Mouse (Mus musculus): ENCODE data around the gene Fam193b.

Gene Fam193b

DNA sequence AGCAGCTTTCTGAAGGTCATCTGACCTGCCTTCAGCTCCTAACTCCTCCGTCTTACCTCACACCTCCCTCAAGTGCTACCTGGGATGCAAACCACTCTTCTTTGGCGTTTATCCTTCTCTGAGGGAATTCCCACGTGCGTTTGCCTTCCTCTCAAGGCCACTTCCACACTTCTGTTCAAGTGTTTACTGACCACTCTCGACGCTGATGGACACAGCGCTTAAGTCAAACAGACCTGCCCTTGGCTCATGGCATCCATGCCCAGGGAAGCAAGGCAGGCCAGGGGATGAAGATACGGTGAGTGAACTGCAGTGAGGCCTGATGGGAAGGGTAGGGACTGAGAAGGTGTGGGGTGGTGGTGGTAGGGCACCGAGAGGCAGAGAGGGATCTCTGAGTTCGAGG, 70.3 kb downstream of the Fam193b start:
- no peak for DNase-seq (ENCODE audit: low spot score in 2 of 2)

DNA sequence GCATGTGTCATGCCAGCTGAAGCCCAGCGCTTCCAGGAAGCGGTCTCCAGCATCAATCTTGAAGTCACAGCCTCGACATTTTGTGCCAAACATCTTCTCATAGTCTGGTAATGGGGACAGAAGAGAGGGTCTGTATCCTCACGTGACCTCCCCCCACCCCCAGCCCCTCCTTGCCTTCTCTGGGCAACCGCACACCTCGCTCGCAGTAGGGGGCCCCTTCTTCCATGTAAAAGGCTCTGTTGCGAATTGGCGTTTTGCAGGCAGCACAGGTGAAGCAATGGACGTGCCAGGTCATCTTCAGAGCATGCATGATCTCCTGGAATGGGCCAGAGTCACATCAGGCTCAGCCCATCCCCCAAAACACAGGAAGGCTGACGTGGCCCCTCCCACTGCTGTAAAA, 72.0 kb downstream of the Fam193b start:
- DNase-seq (ENCODE audit: low spot score in 2 of 2), result no peak

DNA sequence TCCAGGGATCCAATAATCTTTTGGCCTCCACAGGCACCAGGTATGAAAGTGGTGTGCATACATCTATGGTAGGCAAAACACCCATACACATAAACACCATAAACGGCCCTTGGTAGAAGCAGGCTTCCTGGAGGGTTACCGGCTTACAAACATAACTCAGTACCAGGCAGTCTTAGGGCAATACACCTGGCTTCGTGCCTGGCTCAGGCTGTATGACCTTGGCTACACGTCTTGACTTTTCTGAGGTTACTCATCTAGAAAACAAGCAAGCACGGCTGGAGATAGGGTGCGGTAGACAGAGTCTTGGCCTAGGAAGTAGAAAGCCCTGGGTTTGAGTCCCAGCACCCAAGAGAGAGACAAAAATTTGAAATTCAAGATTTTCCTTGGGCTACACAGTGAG, 74.3 kb downstream of the Fam193b start:
- DNase-seq (ENCODE audit: low spot score in 2 of 2), result no peak

DNA sequence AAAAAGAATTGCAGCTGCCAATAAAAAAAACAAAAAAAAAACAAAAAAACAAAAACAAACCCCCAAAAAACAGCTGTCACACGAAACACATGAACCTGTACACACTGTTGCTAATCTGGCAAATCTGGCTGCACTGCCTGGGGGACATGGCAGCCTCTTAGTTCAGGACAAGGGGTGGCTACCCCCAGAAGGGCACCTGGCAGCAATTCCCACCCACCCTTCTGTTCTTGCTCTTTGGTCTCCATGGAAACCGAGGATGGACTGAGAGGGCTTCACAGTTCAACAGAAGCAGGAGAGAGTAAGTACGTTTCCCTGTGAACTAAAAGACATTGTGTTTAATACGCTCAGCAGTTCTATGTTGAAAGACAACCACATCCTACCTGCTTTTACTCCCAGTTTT, 75.2 kb downstream of the Fam193b start:
- DNase-seq (ENCODE audit: low spot score in 2 of 2), result no peak

DNA sequence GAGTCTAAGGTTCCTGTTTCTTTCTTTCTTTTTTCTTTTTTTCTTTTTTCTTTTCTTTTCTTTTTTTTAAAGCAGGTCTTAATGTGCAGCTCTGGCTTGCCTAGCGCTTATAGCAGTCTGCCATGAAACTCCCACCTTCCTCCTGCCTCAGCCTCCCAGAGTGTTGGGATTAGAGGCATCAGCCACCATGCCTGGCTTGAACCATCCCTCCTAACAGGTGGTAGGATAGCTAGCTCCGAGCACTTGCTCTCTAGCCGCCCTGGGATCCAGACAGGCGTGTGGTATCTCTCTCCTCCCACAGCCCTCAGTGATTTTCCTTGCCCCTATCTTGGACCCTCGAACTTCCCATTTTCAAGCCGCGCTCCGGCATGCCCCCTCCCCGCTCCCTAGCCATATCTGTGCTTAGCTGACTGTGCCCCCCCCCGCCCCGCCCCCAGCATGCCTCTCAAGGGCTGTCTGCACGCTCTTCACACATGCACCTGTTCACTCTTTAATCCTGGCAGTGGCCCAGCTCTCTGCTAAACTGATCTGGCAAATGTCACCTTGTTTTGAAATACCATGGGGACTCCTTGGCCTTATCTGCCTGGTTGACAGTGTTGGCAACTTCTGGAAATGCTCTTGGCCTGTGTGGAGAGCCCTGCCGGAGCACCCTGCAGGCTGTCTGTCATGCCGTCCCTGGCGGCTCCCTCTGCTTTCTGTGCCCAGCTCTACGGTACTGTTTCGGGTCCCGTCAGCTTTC, 75.9 kb downstream of the Fam193b start:
- DNase-seq (ENCODE audit: low spot score in 2 of 2), result no peak

DNA sequence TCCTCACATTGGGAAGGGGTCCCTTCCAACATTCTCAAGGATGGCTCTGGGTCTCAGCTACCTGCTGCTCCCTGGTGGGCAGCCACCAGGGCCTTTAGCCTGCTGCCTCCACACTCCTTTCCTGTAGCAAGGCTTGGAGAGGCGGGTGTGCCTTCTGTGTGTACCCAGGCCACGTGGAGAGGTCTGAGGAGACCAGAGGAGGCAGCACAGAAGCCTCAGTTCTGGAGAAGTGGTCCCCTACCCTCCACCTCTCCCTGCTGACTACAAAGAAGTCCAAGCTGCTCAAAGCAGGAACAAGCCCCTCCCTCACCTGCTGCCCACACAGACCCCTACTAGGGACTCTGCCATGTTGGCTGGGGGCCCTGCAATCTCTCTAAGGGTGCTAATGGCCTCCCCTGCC, 76.7 kb downstream of the Fam193b start:
- DNase-seq (ENCODE audit: low spot score in 2 of 2), result no peak
